Mouse (Mus musculus) adipose tissue, adult 10 weeks (tissue): ENCODE measurements around the gene Rpa2. TPM values are rescaled to one million over a fixed set of nuclear protein-coding genes. Genes with fewer than 3 reads are reported as not detected.

ENCODE experiments used
- polyA plus RNA-seq: library from polyadenylated mRNA; stranded (reverse); fragments of 350-450 nt; fragmentation: Illumina TruSeq; extraction: RNeasy Lipid Tissue Mini Kit (QIAGEN cat#74804); gene quantifications from one replicate; pipeline ENCODE4 v1.2.3, GENCODE M21; 2014; ENCODE audit warnings: low read depth, low replicate concordance

Rpa2 gene
- polyA plus RNA-seq: 18.4 TPM

DNA sequence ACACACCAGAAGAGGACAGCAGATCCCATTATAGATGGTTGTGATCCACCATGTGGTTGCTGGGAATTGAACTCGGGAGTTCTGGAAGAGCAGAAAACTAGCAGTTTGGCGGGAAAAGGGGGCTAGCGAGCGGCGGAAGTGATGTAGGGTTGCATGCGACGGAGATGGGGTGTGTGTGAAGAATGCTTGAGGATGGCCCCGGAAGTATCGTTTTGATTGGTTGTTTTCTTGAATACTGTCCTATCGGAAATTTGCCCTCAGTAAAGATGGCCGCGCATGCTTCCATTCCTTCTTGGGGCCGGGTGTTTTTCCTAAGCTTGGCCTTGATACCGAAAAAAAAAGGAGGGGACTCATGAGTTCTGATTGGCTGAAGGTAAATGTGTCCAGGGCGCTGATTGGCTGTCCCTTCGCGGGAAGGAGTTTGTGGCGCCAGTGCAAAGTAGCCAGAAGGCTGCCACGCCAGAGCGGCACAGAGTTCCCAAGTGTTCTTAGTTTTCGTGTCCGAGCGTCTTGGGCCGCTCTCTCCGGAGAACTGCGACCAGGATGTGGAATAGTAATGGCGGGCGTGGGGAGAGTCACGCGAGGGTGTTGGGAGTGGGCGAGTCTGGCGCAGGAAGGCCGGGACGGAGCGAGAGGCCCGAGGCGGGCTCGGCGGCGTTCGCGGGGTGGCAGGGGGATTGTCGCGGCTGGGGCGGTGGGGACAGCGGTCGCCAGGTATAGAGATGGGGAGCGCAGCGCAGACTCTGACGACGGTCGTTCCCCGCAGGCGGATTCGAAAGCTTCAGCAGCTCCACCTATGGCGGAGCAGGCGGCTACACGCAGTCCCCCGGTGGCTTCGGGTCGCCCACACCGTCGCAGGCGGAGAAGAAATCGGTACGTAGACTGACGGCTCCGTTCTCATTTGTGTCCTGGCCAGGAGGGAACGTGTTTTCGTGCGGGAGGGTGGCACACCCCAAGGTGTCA is at the start of gene Rpa2:
TSS of gene Rpa2 (plus strand) at position 419 of the 963 bp plus-strand sequence.

DNA sequence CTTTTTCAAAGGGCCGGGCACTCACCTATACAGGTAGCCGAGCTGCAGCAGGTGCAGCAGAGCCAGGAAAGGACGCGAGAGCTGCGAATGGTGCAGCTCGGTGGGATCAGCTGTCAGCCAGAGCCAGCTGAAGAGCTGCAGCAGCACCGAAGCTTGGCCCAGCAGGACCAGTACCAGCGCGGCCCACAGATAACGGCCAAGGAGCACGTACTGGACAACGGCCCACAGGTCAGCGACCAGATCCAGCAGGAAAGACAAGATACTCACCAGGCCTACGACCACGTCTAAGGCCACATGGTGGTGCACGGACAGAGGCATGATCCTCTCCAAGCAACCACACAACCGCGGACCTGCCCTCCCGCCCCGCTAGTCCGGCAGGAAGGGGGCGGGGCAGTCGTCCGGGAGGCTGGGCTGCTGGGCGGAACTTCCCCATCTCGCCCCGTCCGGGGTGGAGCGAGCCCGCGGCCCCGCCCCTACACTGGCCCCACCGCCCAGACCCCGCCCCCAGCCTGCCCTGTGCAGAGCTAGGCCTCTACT is 35.9 kb upstream of the Rpa2 start, which contains the start of gene Xkr8:
TSS of gene Xkr8 (minus strand) at position 399 of the 537 bp plus-strand sequence.

DNA sequence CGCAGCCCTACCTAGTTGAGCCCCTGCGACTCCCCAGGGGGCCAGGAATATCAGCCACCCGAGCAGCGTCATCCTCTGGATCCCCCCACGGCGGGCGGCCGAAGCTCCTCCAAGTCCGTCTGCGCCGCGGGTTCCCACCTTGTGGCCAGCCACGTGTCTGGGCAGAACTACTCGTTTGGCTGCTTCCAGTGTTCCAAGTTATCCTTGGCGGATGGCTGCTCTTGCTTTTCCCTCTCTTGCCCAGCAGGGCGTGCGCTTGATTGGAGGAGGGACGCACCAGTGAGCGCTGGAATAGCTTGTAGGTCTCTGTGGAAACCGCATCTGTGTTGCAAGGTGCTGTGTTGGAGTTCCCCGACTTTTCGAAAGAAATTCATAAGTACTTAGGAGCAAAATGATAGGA is 11.2 kb upstream of the Rpa2 start, which contains the start of gene Smpdl3b:
TSS of gene Smpdl3b (minus strand) at position 279 of the 400 bp plus-strand sequence.

DNA sequence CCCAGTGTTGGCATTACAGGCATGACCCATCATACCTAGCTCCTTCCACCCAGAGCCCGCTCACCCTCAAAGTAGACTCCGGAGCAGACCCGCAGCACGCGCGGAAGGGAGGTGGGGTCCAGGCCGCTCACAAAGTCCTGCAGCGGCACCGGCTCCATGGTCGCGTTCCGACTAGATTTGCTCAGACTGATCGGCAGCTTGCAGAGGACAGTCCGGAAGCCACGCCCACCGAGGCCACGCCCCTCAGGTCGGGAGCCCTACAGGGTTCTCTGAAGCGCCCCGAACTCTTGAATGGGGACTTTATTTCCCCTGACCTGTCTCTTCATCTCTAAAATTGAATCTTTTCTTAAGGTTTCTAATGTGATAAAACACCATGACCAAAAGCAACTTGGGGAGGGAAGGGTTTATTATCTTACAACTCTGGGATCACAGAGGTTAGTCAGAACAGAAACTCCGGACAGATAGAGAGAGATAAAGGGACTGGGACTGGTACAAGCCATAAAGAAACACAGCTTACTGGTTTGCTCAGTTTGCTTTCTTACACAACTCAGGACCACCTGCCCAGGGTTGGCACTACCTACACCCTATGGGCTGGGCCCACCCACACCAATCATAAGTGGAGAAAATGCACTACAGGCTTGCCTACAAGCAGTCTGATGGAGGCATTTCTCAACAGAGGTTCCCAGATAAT is 28.2 kb downstream of the Rpa2 start, which contains the start of gene Themis2:
TSS of gene Themis2 (minus strand) at position 192 of the 691 bp plus-strand sequence.

Other genes starting within 250 kb of the Rpa2 start
- 323 TPM for gene Atpif1, start 234.7 kb upstream of the Rpa2 start, polyA plus RNA-seq
- 105 TPM for gene Dnajc8, start 232.8 kb upstream of the Rpa2 start, polyA plus RNA-seq
- gene Ptafr, start 204.3 kb upstream of the Rpa2 start, polyA plus RNA-seq: 11.8 TPM
- 16.1 TPM for gene Eya3, start 129.3 kb upstream of the Rpa2 start, polyA plus RNA-seq
- gene Xkr8, start 35.8 kb upstream of the Rpa2 start, polyA plus RNA-seq: 5.3 TPM
- 15.6 TPM for gene Smpdl3b, start 11.1 kb upstream of the Rpa2 start, polyA plus RNA-seq
- gene Themis2, start 28.1 kb downstream of the Rpa2 start, polyA plus RNA-seq: 7.7 TPM
- gene Ppp1r8, start 74.8 kb downstream of the Rpa2 start, polyA plus RNA-seq: 24.2 TPM
- 56.9 TPM for gene Stx12, start 116.2 kb downstream of the Rpa2 start, polyA plus RNA-seq
- 26.7 TPM for gene Fam76a, start 154.2 kb downstream of the Rpa2 start, polyA plus RNA-seq
- 2.7 TPM for gene Fgr, start 205.8 kb downstream of the Rpa2 start, polyA plus RNA-seq
- gene Ahdc1, start 242.9 kb downstream of the Rpa2 start, polyA plus RNA-seq: 27.0 TPM